Mouse (Mus musculus): ENCODE data around the gene Ptprn2. TPM values are rescaled to one million over a fixed set of nuclear protein-coding genes. Genes with fewer than 3 reads are reported as not detected.
A peak's percentile ranks its signal among the peaks of the same experiment; 100 is the strongest.

Gene Ptprn2
- polyA plus RNA-seq, 1 experiment from 2014 or later: 22.1 TPM

DNA sequence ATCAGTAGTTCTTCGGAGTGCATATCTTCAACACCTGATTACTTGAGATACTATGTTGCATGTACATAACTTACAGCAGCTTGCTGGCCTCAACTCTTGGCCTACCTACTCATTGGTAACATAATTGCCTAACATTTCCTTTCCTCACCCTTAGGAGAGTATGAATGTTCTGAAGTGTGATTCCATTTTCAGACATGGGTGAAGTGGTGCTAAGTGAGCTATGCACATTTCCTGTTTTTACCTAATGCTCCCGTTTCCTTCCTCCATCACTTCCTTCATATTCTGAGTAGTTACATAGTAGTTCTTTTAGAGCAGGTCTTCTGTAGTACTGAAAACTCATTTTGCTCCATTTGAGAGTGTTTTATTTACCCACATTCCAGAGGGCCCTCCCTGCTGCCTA is 334.3 kb downstream of the Ptprn2 start:
- Histone ChIP-seq H3K36me3 (replicated peaks) (no peaks in the 10 kb centered on the region), H3K4me1 (no peaks in the 10 kb centered on the region), H3K9ac (no peak overlapping the region), H3K27me3 (replicated peaks) (no peaks in the 10 kb centered on the region), H3K4me3 (no peak overlapping the region), H3K27ac (no peak overlapping the region), H3K9me3 (no peaks in the 10 kb centered on the region), H3K4me2 (no peak overlapping the region)
- no peak for ATAC-seq (replicated peaks)
- WGBS: 94% methylated on average over 2 of the region's 2 CpGs

DNA sequence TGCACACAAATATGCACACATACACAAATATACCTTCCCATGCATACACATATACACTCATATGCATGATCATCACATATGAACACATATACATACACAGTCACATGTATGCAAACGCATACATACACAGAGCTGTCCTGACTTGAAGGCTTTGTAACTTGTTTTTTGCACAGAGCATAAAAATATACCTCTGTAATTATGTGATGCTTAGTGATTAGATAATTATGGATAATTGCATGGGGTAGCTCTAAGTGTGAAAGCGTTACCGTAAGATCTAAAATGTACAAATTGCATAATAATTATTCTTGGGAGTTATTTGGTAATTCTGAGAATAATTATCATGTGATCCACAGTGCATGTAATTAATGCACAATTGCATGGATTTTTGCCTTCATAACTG is 337.8 kb downstream of the Ptprn2 start:
- Histone ChIP-seq H3K27ac (peak overlapping the region; percentile 63; the same call in 1 of the 2 replicates), H3K4me1 (peaks cover 6% of the 10 kb centered on the region), H3K4me2 (no peak overlapping the region), H3K9me3 (no peaks in the 10 kb centered on the region), H3K9ac (no peak overlapping the region), H3K27me3 (replicated peaks) (no peaks in the 10 kb centered on the region), H3K4me3 (no peak overlapping the region), H3K36me3 (replicated peaks) (no peaks in the 10 kb centered on the region)
- 73% methylated on average over 3 of the region's 3 CpGs for WGBS
- ATAC-seq (replicated peaks): no peak; the same call in 1 of the 2 replicates

DNA sequence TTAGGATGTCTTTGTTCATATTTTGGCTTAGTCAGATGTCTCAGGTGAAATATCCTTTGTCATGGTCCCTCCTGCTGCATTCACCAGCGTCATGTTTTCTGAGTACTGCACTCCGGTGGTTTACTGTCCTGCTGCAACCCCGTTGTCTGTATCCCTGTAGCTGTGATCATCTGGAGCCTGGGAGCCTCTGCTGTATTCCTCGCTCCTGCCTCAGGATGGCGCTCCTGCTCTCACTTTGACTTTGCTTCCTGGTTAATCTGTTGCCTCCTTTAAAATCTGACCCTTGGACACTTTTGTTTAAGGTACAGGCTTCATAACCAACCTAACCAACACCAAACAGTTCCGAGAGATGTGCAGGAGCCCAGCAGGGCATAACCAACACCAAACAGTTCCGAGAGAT is 342.2 kb downstream of the Ptprn2 start:
- Histone ChIP-seq H3K36me3 (replicated peaks) (no peaks in the 10 kb centered on the region), H3K4me1 (peaks cover 9% of the 10 kb centered on the region), H3K9me3 (no peaks in the 10 kb centered on the region), H3K9ac (no peak overlapping the region), H3K4me3 (no peak overlapping the region), H3K27me3 (replicated peaks) (no peaks in the 10 kb centered on the region), H3K4me2 (no peak overlapping the region), H3K27ac (no peak overlapping the region)
- 32% methylated on average over 7 of the region's 7 CpGs for WGBS
- no peak for ATAC-seq (replicated peaks)

DNA sequence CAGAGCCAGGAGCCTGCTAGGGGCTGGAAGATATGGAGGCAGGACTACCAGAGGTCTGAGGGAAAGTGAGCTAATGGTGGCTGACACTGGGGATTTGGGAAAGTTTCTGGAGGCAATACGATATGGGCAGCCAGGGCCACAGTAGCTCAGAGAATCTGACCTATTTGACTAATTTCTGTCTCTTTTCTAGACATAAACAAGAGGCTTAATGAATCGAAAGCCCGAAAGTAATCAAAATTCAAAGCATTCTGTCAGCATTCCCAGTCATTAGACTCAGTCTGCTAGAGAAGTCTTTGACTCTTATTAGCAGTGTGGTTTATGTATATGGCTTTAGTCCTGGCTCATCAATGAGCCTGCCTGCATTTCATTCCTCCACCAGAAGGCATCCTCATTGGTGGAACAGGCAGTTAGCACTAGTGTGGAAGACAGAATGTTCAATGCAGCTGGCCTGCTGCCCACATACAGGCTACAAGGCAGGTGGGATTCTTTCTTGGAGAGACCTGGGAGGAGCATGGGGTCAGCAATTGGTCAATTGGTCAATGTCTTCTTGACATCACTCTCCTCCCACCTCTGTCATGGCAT is 353.2 kb downstream of the Ptprn2 start:
- H3K4me2 ChIP-seq: no peak overlapping the region
- peaks cover 4% of the 10 kb centered on the region; the same call in 1 of the 2 replicates for H3K4me1 ChIP-seq
- 78% methylated on average over 3 of the region's 3 CpGs for WGBS
- no peaks in the 10 kb centered on the region for H3K9me3 ChIP-seq
- no peak overlapping the region for H3K4me3 ChIP-seq
- H3K9ac ChIP-seq: no peak overlapping the region
- no peaks in the 10 kb centered on the region for H3K36me3 ChIP-seq (replicated peaks)
- 0 out of 2 replicates have a peak overlapping the region, but pooled peaks have one; percentile 14 for H3K27ac ChIP-seq
- ATAC-seq (replicated peaks): no peak
- no peaks in the 10 kb centered on the region for H3K27me3 ChIP-seq (replicated peaks)

DNA sequence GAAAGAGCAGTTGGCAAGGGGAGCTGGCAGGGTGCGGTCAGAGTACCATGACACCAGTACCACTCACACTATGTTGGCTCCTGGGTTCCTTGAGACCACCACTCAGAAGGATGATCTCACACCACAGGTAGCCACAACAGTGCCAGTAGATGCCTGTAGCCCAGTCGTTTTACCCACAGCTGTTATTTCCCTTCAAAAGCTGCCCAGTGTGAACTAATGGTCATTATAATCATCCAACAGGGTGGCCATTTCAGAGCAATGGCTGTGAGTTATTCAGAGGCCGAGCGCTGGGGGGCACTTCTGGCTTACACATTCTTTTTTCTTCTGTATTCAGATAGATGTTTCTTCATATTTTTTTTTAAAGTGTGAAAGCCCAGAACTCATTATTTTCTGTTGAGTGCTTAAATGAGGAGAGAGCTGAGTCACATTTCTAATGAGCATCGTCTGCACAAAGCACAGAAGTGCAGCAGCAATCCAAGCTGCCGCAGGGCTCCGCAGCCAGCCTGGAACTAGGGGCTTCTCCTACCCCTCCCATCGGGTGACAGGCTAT is 357.3 kb downstream of the Ptprn2 start:
- H3K4me2 ChIP-seq: no peak overlapping the region
- peak overlapping the region; percentile 31 for H3K27ac ChIP-seq
- no peak overlapping the region for H3K9ac ChIP-seq
- 51% methylated on average over 8 of the region's 8 CpGs for WGBS
- no peaks in the 10 kb centered on the region for H3K36me3 ChIP-seq (replicated peaks)
- no peaks in the 10 kb centered on the region for H3K9me3 ChIP-seq
- no peak overlapping the region for H3K4me3 ChIP-seq
- peak; percentile 78 for ATAC-seq (replicated peaks)
- no peaks in the 10 kb centered on the region for H3K27me3 ChIP-seq (replicated peaks)
- peaks cover 8% of the 10 kb centered on the region; the same call in 1 of the 2 replicates for H3K4me1 ChIP-seq

DNA sequence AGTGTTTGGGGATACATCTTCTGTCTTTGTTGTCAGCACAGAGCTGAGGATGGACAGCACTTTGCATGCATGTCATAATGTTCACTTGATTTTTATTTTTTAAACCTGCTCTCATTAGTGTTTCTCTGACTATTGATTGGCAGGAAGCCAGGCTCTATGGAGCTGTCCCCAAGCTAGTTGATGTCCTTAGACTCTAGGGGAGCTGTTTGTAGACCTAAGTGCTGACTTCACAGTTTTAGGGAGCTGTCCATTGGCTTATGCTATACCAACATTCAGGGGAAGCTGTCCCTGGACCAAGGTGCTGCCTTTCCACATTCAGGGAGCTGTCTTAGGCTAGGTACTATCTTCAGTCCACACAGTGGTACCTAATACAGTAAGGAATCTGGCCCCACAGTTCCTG is 360.7 kb downstream of the Ptprn2 start:
- Histone ChIP-seq H3K27ac (no peak overlapping the region), H3K4me1 (peaks cover 8% of the 10 kb centered on the region; the same call in 1 of the 2 replicates), H3K27me3 (replicated peaks) (no peaks in the 10 kb centered on the region), H3K36me3 (replicated peaks) (no peaks in the 10 kb centered on the region), H3K4me2 (no peak overlapping the region), H3K9me3 (no peaks in the 10 kb centered on the region), H3K9ac (no peak overlapping the region), H3K4me3 (no peak overlapping the region)
- ATAC-seq (replicated peaks): 0 out of 2 replicates have a peak, but pooled peaks have one; percentile 29

DNA sequence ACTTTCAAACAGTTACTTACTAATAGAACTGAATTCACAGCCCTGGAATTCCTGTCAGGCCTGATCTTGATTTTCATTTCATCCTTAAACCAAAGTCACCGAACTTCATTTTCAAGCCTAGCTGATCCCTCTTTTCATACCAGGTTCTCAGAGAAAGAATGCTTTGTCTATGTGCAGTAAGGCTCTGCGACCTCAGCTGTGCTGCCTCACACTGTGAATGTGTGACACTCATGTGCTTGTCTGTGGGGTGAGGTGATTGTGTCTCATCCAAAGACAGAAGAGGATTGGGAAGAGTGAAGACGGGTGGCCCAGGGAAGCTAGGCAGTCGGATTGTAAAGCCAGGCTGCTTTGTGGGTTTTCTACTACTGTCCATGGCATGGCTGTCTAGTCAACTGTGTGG is 361.5 kb downstream of the Ptprn2 start:
- no peak for ATAC-seq (replicated peaks)
- WGBS: 20% methylated on average over 4 of the region's 4 CpGs
- no peak overlapping the region for H3K4me2 ChIP-seq
- no peaks in the 10 kb centered on the region for H3K36me3 ChIP-seq (replicated peaks)
- H3K9me3 ChIP-seq: no peaks in the 10 kb centered on the region
- H3K9ac ChIP-seq: no peak overlapping the region
- H3K27me3 ChIP-seq (replicated peaks): no peaks in the 10 kb centered on the region
- H3K4me1 ChIP-seq: peaks cover 8% of the 10 kb centered on the region; the same call in 1 of the 2 replicates
- H3K27ac ChIP-seq: 0 out of 2 replicates have a peak overlapping the region, but pooled peaks have one; percentile 28
- H3K4me3 ChIP-seq: no peak overlapping the region

DNA sequence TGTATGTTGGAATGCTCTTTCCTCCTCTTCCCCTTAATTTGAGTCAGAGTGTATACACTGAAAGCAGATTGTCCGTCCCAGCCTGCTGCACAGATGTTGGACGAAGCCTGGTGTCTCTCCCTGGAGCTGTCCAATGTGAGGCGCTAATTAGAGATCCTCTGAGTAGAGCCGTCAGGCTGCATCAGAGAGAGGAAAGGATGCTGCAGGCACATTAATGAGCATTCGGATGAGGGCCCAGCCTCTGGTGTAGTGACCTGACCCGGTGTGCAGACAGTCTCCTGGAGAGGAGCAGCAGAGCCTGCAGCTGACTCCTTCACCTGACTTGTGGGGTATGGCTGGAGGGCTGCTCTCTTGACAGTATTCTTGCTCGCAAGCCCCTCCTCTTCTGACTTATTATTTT is 370.8 kb downstream of the Ptprn2 start:
- Histone ChIP-seq H3K4me2 (no peak overlapping the region), H3K9me3 (no peaks in the 10 kb centered on the region), H3K27me3 (replicated peaks) (no peaks in the 10 kb centered on the region), H3K36me3 (replicated peaks) (no peaks in the 10 kb centered on the region), H3K27ac (0 out of 2 replicates have a peak overlapping the region, but pooled peaks have one; percentile 53), H3K9ac (no peak overlapping the region), H3K4me3 (no peak overlapping the region), H3K4me1 (peaks cover 8% of the 10 kb centered on the region)
- ATAC-seq (replicated peaks): peak; percentile 65; the same call in 1 of the 2 replicates
- 46% methylated on average over 7 of the region's 7 CpGs for WGBS

DNA sequence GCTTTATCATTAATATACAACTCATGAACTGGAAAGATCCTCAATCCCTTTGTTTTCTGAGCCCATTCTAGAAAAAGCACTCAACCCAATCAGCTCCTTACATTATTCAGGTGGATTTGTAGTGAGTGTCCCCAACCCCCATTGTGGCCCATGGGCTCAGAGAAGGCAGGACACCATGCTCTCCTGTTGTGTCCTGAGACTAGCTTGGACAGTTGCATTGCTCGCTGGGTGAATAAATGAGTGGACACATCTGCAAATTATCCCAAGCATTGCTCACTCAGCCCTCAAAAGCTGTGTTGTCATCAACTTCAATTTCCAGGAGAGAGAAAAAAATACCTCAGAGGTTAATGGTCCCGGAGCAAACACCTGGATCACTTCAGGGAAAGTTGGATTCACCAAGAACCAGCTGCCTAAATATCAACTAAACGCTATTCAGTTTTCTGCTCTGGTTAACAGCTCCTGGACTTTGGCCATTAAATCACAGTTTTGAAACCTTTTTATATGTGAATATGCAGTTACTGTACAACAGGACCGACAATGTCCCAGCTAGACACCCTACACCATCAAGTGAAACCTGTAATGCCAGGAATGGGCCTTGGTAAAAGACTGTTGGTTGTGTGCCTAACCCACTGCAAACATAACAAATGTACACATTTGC is 376.0 kb downstream of the Ptprn2 start:
- Histone ChIP-seq H3K4me1 (no peaks in the 10 kb centered on the region), H3K27me3 (replicated peaks) (no peaks in the 10 kb centered on the region), H3K4me2 (no peak overlapping the region), H3K36me3 (replicated peaks) (no peaks in the 10 kb centered on the region), H3K4me3 (no peak overlapping the region), H3K27ac (no peak overlapping the region), H3K9ac (no peak overlapping the region), H3K9me3 (no peaks in the 10 kb centered on the region)
- no peak for ATAC-seq (replicated peaks)
- 89% methylated on average over 4 of the region's 4 CpGs for WGBS

DNA sequence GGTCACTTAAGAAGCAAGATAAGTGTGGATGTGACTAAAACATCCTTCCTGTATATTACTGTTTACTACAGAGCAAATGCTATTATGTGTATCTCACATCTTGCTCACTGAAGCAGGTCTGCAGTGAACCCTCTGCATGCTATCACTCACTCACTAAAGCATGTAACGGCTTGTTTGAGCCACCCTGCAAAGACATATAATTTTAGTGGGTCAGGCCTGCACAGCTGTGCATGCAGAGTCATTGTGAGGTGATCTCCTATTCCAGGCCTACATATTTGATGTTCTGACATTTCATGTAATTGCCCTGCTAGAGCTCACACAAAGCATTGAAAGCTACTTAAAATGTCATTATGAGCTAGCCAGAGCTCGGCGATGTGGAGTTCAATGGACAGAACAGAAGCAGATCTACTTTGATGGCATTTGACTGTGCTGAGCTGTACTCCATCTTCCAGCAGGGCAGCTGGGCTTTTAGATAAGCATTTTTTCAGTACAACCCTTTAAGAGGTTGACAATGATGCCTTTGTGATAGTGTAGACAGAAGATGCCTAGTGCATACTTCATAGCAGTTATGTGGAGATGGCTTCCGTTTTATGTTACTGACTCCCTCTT is 377.9 kb downstream of the Ptprn2 start:
- Histone ChIP-seq H3K4me1 (no peaks in the 10 kb centered on the region), H3K27ac (no peak overlapping the region), H3K36me3 (replicated peaks) (no peaks in the 10 kb centered on the region), H3K9me3 (no peaks in the 10 kb centered on the region), H3K27me3 (replicated peaks) (no peaks in the 10 kb centered on the region), H3K9ac (no peak overlapping the region), H3K4me3 (no peak overlapping the region), H3K4me2 (no peak overlapping the region)
- 55% methylated on average over 4 of the region's 4 CpGs for WGBS
- peak; percentile 80 for ATAC-seq (replicated peaks)

DNA sequence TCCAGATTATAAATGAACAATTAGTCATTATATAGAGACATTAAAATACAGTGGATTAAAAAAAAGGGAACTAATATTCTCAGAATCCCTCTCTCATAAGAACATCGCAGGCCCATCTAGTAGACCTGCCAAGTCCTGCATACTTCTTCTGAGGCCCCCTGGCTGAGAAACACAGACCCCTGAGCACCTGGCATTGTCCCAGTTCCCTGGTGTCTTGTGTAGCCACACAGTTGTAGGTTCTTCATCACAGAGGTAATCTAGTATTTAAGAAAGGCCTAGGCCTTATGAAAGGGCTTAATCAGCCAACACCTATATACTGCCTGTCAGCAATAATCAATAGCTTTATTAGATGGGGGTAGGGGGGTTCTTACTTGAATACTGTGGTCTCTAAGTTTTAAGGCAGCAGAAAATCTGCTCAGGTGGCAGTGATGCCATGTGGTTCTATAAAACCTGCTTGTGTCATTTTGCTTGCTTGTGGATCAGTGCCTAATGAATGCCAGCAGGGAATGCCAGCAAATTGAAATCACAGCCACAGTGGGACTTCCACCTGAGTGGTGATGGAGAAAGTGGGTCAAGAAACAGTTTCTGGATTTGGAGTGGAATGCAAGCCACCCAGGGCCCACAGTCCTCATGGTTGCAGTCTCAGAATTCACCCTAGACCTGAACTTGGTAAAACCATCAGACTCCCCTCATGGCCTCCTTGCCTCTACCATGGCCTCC is 388.5 kb downstream of the Ptprn2 start:
- Histone ChIP-seq H3K4me1 (no peaks in the 10 kb centered on the region), H3K36me3 (replicated peaks) (no peaks in the 10 kb centered on the region), H3K4me3 (no peak overlapping the region), H3K4me2 (no peak overlapping the region), H3K9ac (no peak overlapping the region), H3K27ac (no peak overlapping the region), H3K27me3 (replicated peaks) (no peaks in the 10 kb centered on the region), H3K9me3 (no peaks in the 10 kb centered on the region)
- 83% methylated on average over 1 of the region's 1 CpGs for WGBS
- ATAC-seq (replicated peaks): no peak

All from midbrain, embryonic 15.5 days (tissue).